Mouse (Mus musculus) spleen, embryonic (tissue): ENCODE results near the gene Smarca5.

Experiments used
- CTCF ChIA-PET: fragments of 350-600 bp; sonication (Branson Sonifier 250); formaldehyde crosslinking; loops from one replicate; lab custom pipeline; 2022; lab: Charles Lee

Gene Smarca5

GRCm38 (mm10) chr8:80669277-80669901 is 69.9 kb downstream of the Smarca5 start:
- CTCF ChIA-PET: no interaction called here

DNA sequence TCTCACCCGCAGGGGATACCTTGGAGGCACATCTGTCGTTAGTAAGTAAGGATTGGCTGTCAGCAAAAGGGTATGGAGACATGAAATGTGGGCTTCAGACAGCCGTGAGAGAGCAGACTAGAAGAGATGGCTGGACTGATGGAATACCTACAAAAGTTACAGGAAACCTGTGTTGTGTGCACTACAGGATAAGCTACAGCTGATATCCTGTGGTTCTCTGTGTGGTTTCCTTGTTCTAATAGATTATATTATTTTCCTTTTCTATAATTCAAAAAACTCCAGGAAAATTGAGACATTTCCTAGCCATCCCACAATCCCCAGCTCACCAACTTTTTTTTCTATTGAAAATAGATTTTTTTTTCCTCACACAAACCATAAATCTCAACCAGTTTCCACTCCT is 75.8 kb downstream of the Smarca5 start:
- CTCF ChIA-PET: no interaction called here

DNA sequence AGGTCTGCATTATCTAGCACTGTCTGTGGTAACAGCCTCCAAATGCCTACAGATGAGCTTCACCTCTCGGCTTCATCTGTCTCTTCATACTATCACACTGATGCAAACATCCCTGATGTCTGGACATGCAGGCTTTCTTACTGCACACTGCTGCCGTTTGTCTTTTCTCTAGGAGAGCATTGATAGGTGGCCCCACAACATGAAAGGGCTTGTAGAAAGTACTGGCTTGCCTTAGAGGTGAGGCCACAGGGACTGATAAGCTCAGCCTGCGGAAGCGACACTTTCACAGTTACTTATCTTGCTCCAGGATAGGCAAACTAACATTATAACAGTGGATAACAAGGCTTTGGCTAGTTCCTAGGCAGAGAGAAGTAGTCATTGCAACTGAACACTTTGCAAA is 78.2 kb downstream of the Smarca5 start:
- CTCF ChIA-PET: no interaction called here

- CTCF ChIA-PET: no interaction called here
Observed at GRCm38 (mm10) chr8:80657639-80658038, 81.7 kb downstream of the Smarca5 start.
